Mouse (Mus musculus): ENCODE data around the gene Cir1.

- no peak for TF ChIP-seq POLR2A (IDR thresholded peaks at IDR 0.05; ENCODE audit: control insufficient read depth, extremely low read depth, insufficient read depth, low read length, poor library complexity)
- TF ChIP-seq CTCF (IDR thresholded peaks at IDR 0.05; ENCODE audit: borderline replicate concordance, control insufficient read depth, extremely low read depth, insufficient read depth, low read length, poor library complexity): no peak
Measured at GRCm38 (mm10) chr2:73275261-73276040, 37.0 kb downstream of the Cir1 start.

Data from thymus, adult 2 months (tissue).